Mouse (Mus musculus): ENCODE data around the gene Pik3ap1.

DNA sequence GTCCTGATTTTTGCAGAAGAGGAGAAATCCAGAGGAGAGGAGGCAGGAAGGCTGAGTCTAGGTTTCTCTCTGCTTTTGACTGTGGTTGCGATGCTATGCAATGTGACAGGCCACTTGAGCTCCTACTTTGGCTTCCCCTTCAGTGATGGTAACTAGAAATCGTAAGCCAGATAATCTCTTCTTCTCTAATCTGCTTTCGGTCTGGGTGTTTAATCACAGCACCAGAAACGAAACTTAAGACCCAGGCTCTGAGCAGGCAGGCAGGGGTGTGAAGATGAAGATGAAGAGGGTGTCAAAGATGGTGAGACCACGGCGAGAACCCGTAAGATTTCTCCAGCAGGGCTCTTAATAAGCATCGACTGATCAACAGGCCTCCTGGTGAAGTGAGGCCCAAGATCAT is 51.9 kb downstream of the Pik3ap1 start:
- TF ChIP-seq POLR2A (IDR thresholded peaks at IDR 0.05; ENCODE audit: insufficient read depth, low read depth, low read length), result no peak
- no peak for TF ChIP-seq CTCF (IDR thresholded peaks at IDR 0.05; ENCODE audit: insufficient read depth, low read depth, low read length)

All from olfactory bulb, adult 2 months (tissue).